Mouse (Mus musculus) erythroblast, embryonic 14.5 days (primary cell): ENCODE data around the gene Rwdd3. TPM values are rescaled to one million over a fixed set of nuclear protein-coding genes. Genes with fewer than 3 reads are reported as not detected.

Experiments
- H3K27me3 ChIP-seq: 2 replicates; pipeline ENCODE4 v1.6.1; 2012; ENCODE audit warnings: inconsistent platforms; ENCODE audit not compliant: control insufficient read depth
- H3K36me3 ChIP-seq: 2 replicates; pipeline ENCODE4 v1.6.1; 2012; ENCODE audit warnings: mild to moderate bottlenecking, inconsistent platforms; ENCODE audit not compliant: control insufficient read depth
- H3K4me1 ChIP-seq: 2 replicates; pipeline ENCODE4 v1.6.1; 2012; ENCODE audit warnings: inconsistent platforms; ENCODE audit not compliant: control insufficient read depth
- H3K4me3 ChIP-seq: replicated peaks from 2 replicates; pipeline ENCODE3; 2012; ENCODE audit warnings: moderate library complexity, mild to moderate bottlenecking, inconsistent platforms
- H3K9me3 ChIP-seq: 2 replicates; pipeline ENCODE4 v1.6.1; 2012; ENCODE audit warnings: low read length, inconsistent platforms, mixed read lengths; ENCODE audit not compliant: control insufficient read depth
- GATA1 ChIP-seq: IDR thresholded peaks from 2 replicates; pipeline ENCODE4 v1.6.1; 2012; ENCODE audit warnings: low read length, inconsistent platforms, mixed read lengths
- TAL1 ChIP-seq: IDR thresholded peaks from 3 replicates; pipeline ENCODE4 v1.6.1; 2012; ENCODE audit warnings: low read length, inconsistent platforms, mixed read lengths
- polyA plus RNA-seq: library from polyadenylated mRNA; stranded (reverse); fragments of >175 nt; gene quantifications from 2 replicates; pipeline ENCODE4 v1.2.3, GENCODE M21; 2012

Rwdd3 gene
- polyA plus RNA-seq, 1 experiment, result 0.04 TPM

DNA sequence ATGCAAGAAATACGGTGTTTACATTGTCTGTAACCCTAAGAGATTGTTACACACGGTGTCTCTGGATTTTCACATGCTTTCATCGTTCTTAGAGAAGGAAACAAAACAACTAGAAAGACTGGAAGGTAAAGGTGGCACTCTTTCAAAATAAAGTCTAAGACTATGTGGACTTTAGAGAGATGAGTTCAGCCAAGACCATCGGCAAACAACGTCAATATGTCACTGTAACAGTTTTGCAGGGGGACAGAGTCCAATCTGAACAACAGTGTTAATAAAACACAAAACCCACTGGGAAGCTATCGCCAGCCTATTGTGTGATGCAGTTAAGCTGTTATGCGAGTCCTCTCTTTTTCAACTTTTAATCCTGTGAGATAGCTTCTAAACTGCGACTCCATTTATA lies 2.9 kb downstream of the Rwdd3 start:
- no peak for TF ChIP-seq GATA1
- no peak for TF ChIP-seq TAL1
- Histone ChIP-seq H3K36me3 (peaks cover 5% of the 10 kb centered on the region; the same call in 1 of the 2 replicates), H3K4me1 (peaks cover 36% of the 10 kb centered on the region), H3K9me3 (peaks cover 5% of the 10 kb centered on the region), H3K4me3 (no peak overlapping the region), H3K27me3 (no peaks in the 10 kb centered on the region)

DNA sequence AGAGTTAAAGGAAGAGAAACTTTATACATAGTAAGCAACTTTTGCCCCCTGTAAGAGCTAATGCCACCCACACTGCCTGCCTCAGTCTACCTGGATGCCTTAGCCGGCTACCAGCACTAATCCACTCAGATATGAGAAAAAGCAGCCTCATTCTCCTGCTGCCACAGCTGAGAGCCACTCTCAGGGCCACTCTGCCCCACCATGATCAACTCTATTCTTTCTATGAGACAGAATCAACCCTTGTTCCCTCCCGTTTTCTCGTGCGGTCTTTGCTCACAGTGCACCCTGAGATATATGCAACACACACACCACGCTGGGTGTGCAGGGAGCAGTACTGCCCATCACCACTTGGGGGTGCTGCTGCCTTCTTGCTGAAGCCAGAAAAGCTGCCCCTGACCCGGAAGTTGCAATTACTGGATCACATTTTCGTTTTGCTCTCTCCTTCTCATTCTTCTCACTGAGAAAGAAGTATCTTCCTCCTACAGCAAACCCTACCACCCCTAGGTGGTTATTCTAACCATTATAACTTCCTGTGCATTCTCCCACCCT lies 8.2 kb downstream of the Rwdd3 start:
- Histone ChIP-seq H3K9me3 (peaks cover 5% of the 10 kb centered on the region), H3K4me3 (no peak overlapping the region), H3K4me1 (peaks cover 3% of the 10 kb centered on the region), H3K27me3 (no peaks in the 10 kb centered on the region), H3K36me3 (peaks cover 5% of the 10 kb centered on the region; the same call in 1 of the 2 replicates)
- TF ChIP-seq GATA1, result no peak
- no peak for TF ChIP-seq TAL1

DNA sequence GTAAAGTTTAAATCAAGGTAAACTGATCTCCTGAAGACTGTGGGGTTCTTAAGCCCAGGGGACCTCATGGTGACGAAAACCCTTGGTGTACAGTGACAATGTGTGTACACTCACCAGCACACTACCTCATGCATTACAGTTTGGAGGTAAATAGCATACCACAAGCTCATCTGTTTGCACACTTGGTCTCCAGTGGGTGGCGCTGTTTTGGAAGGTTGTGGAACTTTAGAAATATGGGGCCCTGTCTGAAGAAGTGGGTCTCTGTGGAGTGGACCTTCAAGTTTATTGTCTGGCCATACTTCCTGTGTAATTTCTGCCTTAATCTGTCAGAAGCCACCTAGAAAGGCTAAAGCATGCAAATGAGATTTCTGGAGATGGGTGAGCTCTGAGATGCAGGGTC lies 9.8 kb downstream of the Rwdd3 start:
- H3K9me3 ChIP-seq, result peaks cover 4% of the 10 kb centered on the region
- H3K4me1 ChIP-seq, result peaks cover 3% of the 10 kb centered on the region
- peaks cover 4% of the 10 kb centered on the region; the same call in 1 of the 2 replicates for H3K36me3 ChIP-seq
- TF ChIP-seq TAL1 (no peak), GATA1 (no peak)
- no peak overlapping the region for H3K4me3 ChIP-seq
- no peaks in the 10 kb centered on the region for H3K27me3 ChIP-seq

DNA sequence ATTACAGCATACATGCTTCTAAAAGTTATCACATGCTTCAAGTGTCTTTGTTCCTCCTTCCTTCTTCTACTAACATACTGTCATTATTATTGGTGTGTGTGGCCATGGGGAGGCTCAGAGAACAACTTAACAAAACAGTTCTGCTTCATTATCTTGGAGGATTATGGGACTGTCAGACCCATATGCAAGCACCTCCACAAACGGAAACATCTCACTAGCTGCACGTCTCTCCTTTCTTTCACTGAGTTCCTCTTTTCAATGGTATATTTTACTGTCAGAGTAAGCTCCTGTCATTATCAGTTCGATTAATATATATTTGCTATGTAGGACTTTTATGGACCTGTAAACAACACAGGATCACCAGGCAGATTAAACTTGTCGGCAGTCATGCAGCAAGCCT lies 11.1 kb downstream of the Rwdd3 start:
- H3K36me3 ChIP-seq, result no peaks in the 10 kb centered on the region
- TF ChIP-seq TAL1 (no peak), GATA1 (no peak)
- no peaks in the 10 kb centered on the region for H3K27me3 ChIP-seq
- H3K9me3 ChIP-seq, result no peaks in the 10 kb centered on the region
- no peak overlapping the region for H3K4me3 ChIP-seq
- H3K4me1 ChIP-seq, result peaks cover 3% of the 10 kb centered on the region

DNA sequence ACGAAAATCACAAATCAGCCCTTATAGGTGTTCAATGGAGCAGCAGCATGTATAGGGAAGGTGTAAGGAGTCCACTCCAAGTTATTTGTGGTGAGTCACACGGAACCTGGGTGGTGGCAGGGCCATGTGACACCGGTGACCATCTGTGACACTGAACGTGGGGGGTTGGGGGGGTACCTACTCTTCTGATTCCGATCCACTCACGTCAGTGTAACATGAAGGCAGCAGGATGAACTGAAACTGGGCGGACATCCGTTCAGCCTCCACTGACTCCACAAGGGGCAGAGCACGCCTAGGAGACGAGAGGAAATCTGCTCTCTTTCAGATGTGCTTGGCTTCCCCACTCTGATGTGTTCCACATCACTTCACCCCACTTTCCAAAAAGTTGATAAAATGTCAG lies 11.9 kb downstream of the Rwdd3 start:
- H3K36me3 ChIP-seq, result no peaks in the 10 kb centered on the region
- no peaks in the 10 kb centered on the region for H3K9me3 ChIP-seq
- no peaks in the 10 kb centered on the region for H3K27me3 ChIP-seq
- H3K4me1 ChIP-seq, result peaks cover 3% of the 10 kb centered on the region
- no peak overlapping the region for H3K4me3 ChIP-seq
- no peak for TF ChIP-seq GATA1
- TF ChIP-seq TAL1, result no peak

DNA sequence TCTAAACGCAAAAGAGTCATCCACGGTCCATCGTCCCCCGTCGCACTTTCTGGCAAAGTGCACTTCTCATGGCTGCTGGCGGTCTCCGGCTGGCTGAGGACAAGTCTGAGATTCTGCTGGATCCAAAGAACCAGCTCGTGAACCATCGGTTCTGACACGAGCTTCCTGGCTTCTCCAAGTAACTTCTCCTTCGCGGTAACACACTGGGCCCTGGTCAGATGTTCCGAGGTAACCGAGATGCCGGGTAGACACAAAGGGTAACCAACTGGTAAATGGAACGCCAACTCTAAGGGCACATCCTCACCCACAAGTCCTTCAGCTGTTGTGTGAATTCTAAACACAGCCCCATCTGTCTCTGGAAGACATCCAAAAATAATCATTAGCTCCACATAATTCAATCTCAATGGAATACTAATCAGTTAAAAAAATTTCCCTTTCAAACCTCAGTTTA lies 12.6 kb downstream of the Rwdd3 start:
- H3K27me3 ChIP-seq, result no peaks in the 10 kb centered on the region

DNA sequence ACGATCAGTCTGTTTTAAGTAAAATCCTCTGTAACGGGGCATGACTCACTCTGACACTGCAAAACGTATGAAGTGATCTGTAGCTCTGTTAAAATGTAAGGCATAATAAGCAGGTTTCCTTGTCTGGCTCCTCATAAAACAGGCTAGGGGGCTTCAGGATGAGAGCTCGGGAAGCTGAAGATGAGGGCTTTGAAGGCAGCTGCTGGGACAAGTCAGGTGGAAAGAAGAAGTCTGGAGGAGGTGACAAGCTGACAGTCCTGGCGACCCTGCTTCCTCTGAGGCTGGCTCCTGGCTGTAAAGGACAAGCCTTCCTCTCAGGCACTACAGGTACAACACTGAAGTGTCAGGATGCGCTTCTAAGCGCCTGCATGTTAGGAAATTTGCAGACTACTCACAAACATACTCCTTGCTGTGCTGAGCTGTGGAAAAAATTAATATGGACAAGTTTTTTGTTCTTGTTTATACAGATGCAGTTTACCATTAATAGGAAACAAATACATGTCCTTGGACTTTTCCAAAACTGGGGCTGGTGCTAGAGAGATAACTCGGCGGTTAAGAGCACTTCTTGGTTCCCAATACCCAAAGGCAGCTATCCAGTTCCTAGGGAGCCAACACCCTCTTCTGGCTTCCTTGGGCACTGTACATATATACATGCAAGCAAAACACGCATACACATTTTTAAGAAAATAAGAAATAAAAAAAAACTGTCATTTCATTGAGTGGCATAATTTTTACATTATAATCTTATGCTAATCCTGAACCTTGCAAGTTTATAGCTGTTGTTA lies 13.8 kb downstream of the Rwdd3 start:
- Histone ChIP-seq H3K27me3 (no peaks in the 10 kb centered on the region), H3K9me3 (no peaks in the 10 kb centered on the region), H3K36me3 (no peaks in the 10 kb centered on the region), H3K4me1 (no peaks in the 10 kb centered on the region), H3K4me3 (no peak overlapping the region)
- TF ChIP-seq GATA1 (no peak), TAL1 (no peak)

More for the DNA sequence above, 12.6 kb downstream of the Rwdd3 start:
- no peaks in the 10 kb centered on the region for H3K9me3 ChIP-seq
- H3K36me3 ChIP-seq, result no peaks in the 10 kb centered on the region
- no peak overlapping the region for H3K4me3 ChIP-seq
- H3K4me1 ChIP-seq, result peaks cover 3% of the 10 kb centered on the region
- no peak for TF ChIP-seq GATA1
- TF ChIP-seq TAL1, result no peak

DNA sequence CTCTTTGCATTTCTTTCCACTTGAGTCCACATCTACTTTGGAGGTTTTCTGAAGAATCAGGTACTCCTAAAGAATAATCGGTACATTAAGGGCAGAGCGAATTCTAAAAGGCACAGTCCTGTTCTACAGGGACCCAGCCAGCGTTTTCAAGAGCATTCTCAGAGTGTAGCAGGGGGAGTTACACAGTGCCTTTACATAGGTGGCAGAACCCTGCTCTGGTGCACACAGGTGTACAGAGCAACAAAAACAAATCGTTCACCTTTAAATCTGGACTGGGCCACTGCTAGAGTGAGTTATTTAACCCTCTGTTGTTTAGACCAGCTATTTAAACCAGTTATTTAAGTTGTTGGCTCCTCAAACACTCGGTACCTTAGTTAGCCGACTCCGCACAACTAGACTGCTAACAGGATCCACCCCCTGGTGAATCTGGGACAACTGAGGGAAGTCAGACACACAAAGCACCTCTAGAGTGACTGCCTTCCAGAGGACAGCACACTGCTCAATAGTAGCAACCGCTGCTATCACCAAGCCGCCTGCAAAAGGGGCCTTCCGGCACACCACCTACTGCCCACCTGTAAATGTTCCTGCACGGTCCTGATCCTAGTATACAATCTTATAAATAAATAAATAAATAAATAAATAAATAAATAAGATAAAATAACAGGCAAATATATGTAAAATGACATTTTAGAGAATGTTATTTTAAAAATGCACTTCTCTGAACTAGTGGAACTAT lies 14.9 kb downstream of the Rwdd3 start:
- H3K4me1 ChIP-seq, result no peaks in the 10 kb centered on the region
- TF ChIP-seq TAL1 (no peak), GATA1 (no peak)
- H3K9me3 ChIP-seq, result no peaks in the 10 kb centered on the region
- no peaks in the 10 kb centered on the region for H3K27me3 ChIP-seq
- H3K4me3 ChIP-seq, result no peak overlapping the region
- H3K36me3 ChIP-seq, result no peaks in the 10 kb centered on the region

DNA sequence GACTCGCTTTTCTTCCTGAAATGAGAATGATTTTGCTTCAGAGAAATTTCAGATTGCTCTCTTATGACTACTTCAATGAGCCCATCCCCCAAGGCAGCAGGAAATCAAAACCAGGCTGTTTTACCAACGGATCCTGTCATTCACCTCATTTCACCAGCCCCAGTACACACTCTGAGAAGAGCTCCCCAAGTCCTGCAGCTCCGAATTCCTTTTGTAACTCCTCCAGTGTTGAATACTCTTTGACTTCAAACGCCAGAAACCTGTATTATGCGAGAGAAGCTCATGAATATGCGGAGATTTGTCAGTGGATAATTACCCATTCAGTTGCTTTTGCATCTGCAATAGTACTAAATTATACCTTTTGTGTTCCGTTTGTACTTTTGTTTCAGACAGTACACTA lies 15.5 kb downstream of the Rwdd3 start:
- H3K4me1 ChIP-seq, result no peaks in the 10 kb centered on the region
- no peaks in the 10 kb centered on the region for H3K9me3 ChIP-seq
- H3K4me3 ChIP-seq, result no peak overlapping the region
- H3K27me3 ChIP-seq, result no peaks in the 10 kb centered on the region
- H3K36me3 ChIP-seq, result no peaks in the 10 kb centered on the region
- TF ChIP-seq TAL1 (no peak), GATA1 (no peak)
